Mouse (Mus musculus) spleen, postnatal 14 days (tissue): ENCODE data around the gene Stk24.

ENCODE experiments used
- DNase-seq, 2 experiments: peaks; one replicate each; pipeline ENCODE4 v3.0.0; 2021 to 2022; ENCODE audit warnings: low spot score in 2 of 2

Gene Stk24

GRCm38 (mm10) chr14:121314934-121315333 is 64.9 kb downstream of the Stk24 start:
- no peak for DNase-seq

DNA sequence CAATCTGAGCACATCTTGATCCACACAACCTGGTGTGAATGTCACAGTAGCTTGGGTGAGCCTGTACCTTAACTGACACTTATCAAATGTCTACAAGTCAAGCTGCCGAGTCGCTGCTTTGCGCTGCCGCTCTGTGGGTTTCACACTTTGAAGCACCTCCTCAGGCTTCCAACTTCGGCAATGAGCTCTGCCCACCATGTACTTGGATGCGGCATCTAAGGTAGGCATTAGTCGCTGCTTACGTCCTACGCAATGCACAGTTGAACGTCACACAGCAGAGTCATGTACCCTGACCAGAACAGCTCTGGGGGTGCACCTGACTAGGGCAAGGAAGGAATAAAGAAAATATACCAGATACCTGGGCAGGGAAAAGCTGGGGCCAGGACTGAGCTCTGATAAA is 66.5 kb downstream of the Stk24 start:
- DNase-seq, result no peak

DNA sequence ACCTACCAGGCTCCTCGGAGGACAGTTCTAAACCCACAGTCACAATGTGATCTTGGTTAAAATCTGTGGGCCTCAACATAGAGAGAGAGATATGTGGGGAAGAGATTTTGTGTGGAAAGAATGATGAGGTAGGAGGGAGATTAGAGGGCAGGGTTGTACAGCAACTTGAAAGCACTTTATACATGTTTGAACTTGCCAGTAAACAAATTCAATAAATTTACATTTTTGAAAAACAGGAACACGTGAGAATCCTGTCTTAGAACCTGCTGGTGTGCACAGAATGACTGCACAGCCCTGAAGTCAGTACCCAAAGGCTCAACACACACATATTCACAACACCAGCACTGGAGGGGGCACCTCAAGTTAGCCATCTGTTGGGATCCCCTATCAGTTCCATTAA is 68.7 kb downstream of the Stk24 start:
- DNase-seq, result no peak

DNA sequence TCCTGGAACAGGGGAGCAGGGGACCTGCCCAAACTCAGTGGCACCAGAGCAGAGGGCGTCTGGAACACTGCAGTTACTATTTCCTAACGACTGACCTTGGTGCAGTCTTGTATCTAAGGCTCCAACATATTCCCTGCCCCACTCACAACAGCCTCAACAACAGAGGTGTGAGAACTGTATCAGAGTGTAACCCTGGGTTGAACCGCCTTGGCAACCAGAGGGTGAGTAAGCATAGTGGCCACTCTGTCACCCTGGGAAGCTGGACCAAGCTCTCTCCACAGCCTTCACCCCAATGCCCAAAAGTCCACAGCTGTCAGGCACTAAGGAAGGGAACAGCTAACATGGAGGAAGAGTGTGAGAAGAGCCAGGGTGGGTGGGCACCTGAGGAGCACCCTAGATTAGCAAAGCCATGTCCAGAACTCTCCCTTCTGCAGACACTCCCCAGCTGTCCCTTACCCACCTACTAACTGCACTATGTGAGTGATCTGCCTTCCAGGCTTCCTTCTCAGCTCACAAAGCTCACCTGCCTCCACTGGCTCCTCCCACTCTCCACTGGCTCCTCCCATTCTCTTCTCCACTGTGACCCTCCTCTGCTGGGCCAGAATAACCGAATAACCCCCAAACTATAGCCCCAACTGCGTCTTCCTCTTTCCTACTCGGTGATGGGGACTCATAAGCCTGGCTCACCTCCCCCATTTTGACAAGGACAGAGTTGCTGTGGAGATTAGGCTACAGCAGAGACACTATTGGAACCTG is 69.3 kb downstream of the Stk24 start:
- DNase-seq, result no peak

DNA sequence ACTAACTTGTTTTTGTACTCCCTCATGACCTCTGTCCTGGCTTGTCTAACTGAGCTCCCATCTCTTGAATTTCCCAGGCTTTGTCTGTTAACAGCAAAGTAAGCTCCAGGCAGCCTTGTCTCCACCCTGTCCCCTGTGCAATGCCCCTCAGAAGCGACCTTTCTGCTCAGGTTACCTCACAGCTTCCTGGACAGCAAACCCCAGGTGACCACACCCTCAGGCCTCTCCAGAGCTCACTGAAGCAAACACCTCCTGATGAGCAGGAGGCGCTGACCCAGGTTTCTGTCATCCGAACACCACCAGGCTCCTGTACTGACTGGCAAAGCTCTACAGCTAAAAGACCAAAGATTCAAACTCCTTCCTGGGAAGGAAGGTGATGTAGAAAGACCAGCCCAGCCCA is 69.9 kb downstream of the Stk24 start:
- no peak for DNase-seq

GRCm38 (mm10) chr14:121305316-121306064 is 74.3 kb downstream of the Stk24 start:
- DNase-seq, result no peak

DNA sequence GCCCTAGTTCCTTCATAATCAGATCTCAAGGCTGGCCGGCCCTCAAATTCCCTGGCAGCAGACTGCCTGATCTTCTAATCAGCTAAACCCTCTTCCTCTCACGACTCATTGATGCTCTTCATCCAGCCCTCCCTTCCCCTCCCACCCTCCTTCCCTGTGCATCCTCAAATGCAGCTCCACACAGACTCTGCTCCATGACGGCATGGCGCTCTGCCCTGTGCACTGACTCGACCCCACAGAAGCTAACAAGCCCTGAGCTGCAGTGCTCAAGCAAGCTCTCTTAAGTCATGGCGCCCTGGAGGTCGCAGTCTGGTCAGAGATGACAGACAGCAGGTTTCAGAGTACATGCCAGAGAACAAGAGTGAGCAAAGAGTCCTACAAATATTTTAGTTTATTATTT is 75.3 kb downstream of the Stk24 start:
- DNase-seq, result no peak

- DNase-seq, result no peak
Observed at GRCm38 (mm10) chr14:121299093-121299492, 80.7 kb downstream of the Stk24 start.

- DNase-seq, result no peak
Observed at GRCm38 (mm10) chr14:121298537-121298936, 81.3 kb downstream of the Stk24 start.

DNA sequence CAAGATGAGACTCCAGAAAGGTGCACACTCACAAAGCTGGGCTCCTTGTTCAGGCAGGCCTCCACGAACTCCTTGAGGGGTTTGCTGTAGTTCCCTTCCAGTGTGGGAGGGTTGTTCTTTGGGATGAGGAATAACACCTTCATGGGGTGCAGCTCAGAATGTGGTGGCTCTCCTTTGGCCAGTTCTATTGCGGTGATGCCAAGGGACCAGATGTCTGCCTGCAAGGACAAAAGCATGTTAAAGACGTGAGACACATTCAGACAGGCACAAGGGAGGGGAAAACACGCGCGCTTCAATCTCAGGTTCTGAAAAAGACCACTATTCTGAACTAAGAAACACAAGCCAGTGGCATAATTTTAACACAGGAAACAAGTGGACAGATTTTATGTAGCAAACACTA is 82.7 kb downstream of the Stk24 start:
- no peak for DNase-seq

DNA sequence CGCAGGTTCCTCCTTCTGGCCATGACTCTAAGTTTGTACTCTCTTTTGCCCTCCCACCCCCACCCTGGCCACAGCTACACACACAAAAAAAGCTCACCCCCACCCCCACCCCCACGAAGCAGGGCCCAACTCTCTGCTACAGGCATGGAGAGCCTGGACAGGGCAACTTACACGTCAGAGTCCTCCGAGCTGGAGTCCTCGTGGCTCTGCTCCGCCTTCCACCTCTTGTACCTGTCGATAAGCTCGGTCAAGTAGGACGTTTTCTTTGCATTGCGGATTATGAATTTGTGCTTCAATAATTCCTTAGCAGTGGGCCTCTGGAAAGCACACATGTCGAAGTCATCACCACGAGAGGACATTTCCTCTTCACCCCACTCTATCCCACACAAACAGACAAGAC is 85.3 kb downstream of the Stk24 start:
- DNase-seq, result no peak

DNA sequence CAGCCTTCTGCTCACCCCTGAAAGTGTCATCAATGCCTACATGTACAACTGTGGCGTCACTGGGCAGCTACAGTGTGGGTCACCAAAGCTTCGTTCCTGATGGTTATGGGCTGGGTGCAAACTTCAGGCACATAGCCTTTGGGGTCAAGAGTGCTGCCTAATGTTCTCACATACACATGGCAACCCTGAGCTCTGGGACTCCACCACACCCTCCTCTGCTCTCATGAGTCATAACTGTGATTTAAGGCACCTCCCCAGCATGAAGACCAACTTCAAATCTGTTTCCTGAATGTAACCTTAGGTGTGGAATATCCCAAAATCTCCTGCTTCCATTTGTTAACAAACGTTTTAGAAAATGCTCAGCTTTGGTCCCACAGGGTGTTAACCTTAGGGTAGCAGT is 87.4 kb downstream of the Stk24 start:
- no peak for DNase-seq

DNA sequence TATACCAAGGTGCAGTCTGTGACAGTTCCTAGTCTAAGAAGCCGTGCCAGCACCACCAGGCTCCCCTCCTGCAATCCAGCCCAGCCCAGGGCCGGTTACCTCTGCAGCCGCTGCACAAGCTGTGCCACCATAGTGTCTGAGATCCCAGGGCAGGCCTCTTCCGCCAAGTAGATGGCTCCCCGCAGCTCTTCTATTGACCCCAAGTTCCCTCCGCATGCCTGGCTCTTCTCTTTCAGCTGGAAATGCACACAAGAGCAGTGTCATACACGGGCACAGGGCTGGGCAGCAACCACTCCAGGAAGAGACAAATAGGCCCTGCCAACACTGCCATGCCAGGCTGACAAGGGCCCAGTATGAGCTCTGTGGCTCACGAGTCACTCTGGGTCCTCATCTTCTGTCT is 87.9 kb downstream of the Stk24 start:
- DNase-seq, result no peak

DNA sequence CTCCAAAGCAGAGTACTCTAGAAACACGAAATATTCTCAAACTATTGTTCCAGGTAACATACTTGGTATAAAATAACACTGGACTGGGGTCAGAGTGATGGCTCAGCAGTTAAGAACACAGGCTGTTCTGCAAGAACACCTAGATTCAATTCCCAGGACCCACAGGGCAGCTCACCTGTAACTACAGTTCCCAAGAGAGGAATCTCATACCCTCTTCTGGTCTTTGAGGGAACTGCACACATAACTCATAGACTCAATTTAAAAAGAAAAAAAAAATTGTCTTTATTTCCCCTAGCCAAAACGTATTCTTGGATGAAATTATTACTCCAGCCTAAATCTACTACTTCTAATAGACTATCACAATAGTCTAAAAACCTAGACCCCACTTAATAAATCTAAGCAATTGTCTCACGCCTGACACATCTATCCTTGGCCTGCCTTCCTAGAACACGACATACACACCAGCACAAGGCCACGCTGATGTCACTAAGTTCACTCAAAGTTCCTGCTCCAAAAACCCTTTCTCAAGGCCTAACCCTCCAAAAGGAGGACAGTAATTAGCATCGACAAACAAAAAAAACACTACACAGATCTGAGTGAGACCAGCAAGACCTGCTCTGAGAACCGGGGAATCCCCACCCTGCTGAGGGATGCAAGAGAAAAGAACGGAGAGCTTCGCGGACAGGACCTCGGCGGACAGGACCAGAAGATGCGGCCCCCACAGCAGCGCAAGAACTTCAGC is 94.3 kb downstream of the Stk24 start:
- no peak for DNase-seq

DNA sequence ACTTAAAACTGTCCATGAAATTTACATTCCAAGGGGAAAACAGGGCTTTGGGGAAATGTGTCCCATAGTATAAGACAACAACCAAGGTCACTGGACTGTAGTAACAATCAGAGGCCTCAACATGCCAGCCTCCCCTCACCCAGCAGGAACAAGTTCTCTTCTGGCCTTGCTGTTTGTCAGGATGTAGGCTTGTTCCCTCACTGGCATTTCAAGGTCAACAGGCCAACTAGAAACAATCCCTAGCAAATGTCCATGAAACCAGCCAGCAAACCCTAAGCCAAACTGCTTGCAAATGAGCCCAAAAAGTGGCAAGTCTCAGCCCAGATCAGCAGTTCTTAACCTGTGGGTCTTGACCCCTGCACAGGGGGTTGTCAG is 98.5 kb downstream of the Stk24 start:
- no peak for DNase-seq

DNA sequence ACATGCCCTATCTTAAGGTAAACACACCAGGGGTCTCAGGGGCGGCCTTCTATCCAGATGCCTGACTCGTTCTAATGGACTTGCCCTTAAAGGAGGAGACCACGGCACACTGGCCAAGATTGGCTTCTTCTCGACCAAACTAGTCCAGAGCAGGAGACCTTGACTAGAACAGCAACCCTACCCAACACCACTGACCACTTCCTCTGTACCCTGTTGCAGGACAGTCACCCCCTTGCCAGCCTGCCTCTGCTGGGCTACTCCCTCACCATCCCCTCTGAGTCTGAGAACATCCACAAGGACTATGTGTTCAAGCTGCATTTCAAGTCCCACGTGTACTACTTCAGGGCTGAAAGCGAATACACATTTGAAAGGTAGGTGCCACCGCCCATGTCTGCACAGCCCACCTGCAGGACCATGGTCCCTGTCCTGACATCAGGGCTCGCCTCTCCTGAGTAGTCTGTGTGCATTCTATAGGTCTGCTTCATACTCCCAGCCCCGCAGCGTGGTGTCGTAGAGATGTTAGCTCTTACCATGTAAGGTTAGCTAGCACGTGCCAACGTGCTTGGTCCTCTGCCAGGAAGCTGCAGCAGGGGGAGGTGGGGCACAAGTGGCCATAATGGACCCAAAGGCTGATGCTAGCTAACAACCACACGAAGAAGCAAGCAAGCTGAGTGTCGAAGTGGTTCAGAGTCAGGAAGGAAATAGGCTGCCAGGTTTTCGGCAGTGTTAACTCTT is 99.0 kb downstream of the Stk24 start:
- no peak for DNase-seq

GRCm38 (mm10) chr14:121279106-121279505 is 100.7 kb downstream of the Stk24 start:
- DNase-seq, result peak; percentile 55 to 76

DNA sequence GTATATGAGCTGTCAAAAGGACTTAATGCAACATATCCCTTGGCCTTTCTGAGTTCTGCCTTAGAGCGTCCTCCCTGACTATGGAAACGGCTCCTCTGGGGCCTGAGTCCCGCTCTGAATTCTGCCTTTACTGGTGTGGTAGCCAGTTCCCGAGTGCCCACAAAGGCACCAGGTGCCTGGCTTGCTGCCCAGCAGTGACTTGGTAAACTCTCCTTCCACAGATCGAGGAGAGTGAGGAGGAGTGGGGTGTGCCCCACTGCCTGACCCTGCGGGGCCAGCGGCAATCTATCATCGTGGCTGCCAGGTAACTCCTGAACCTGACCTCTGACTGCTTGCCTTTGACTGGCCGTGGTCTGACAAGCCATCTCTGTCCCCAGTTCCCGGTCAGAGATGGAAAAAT is 103.8 kb downstream of the Stk24 start:
- DNase-seq, result no peak

DNA sequence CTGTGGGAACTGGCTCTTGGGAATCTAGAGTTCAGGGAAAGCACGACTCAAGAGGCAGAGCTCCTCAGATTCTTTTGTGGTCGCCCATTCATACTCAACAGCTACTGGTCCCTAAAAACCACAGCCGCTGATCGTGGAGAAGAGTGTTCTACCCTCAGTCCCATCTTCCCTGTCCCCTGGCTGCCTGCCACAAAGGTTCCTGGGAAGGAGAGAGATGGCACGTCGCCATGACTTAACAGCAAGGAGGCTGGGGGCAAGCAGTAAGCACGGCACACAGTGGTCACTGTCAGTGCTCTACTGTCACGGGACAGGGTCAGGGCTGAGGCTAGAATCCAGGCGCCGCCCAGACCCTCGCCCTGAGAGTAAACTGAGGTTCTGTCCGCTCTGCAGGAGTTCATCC is 104.8 kb downstream of the Stk24 start:
- DNase-seq, result no peak

- no peak for DNase-seq
Observed at GRCm38 (mm10) chr14:121270490-121270889, 109.3 kb downstream of the Stk24 start.

GRCm38 (mm10) chr14:121267801-121268200 is 112.0 kb downstream of the Stk24 start:
- no peak for DNase-seq

DNA sequence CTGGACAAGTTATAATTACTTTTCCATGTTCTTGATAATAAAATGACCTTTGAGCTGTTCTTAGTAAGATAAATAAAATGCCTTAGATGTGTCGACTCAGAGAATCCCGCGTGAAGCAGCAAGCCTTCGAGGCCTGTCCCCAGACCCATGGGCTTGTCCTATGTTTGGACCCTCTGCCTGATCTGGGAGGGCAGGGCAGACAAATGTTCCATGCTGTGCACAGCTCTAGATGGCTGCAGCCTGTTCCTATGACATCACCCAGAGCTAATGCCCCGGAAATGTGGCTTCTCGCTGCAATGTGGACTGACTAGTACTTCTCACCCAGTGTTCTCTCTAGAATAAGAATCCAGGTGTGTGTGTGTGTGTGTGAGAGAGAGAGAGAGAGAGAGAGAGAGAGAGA is 115.4 kb downstream of the Stk24 start:
- DNase-seq, result no peak
